Mouse (Mus musculus) ES-Bruce4 (cell line): Measurements from ENCODE around the gene Dnajb8.

Source experiments
- CTCF ChIP-seq: IDR thresholded peaks from one replicate; pipeline ENCODE4 v1.8.1; 2011; ENCODE audit warnings: low read depth, low read length
- EP300 ChIP-seq: IDR thresholded peaks from 2 replicates; pipeline ENCODE4 v1.6.1; 2011; ENCODE audit warnings: low read depth, low read length; ENCODE audit not compliant: insufficient read depth
- POLR2A ChIP-seq: IDR thresholded peaks from one replicate; pipeline ENCODE4 v1.8.1; 2011; ENCODE audit warnings: low read length; ENCODE audit not compliant: insufficient read depth

- TF ChIP-seq CTCF (no peak), POLR2A (no peak), EP300 (no peak)
Measured at GRCm38 (mm10) chr6:88184671-88185070, 37.4 kb upstream of the Dnajb8 start.
